Mouse (Mus musculus) megakaryocyte, embryonic 14.5 days (primary cell): ENCODE data around the gene Svs3a.
"Not testable (repeated sequence)": the region's sequence is repeated elsewhere in the genome, so short reads cannot be mapped to it uniquely, and the experiment has no call there.

Experiments
- FLI1 ChIP-seq: IDR thresholded peaks from 2 replicates; pipeline ENCODE4 v1.6.1; 2012; ENCODE audit warnings: low read length, inconsistent platforms, mixed read lengths
- GATA1 ChIP-seq: IDR thresholded peaks from 3 replicates; pipeline ENCODE4 v1.6.1; 2012; ENCODE audit warnings: mixed read lengths, low read length, inconsistent platforms, borderline replicate concordance

DNA sequence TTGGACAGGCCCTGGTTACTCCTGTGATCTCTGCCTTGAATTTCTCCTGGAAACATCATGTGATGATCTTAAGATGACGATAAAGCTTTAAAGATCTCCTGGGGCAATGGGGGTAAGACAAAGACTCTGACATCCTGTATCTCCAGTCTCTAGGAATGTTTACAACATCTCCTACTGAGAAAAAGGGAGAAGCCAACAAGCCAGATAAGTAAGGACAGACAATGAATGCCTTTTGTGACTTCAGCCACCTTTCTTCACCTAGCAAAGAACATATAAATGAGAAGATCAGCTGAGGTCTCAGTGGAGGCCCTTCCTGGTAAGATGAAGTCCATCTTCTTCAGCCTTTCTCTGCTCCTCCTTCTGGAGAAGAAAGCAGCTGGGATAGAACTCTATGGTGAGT lies at the start of gene Svs3a:
- not testable (repeated sequence) for TF ChIP-seq GATA1, FLI1
